Mouse (Mus musculus) megakaryocyte-erythroid progenitor cell, adult 5-6 weeks (primary cell): ENCODE measurements at regions not wholly inside any gene's neighbourhood (a gene's known extent, or its start where the extent isn't known, plus 50 kb on each side); places are given as distances from the start of the nearest gene placed in this dataset.

Experiments
- ATAC-seq: replicated peaks from 2 replicates; pipeline ENCODE4 v1.8.0; 2016; ENCODE audit warnings: mild to moderate bottlenecking, inconsistent platforms; ENCODE audit not compliant: severe bottlenecking, poor library complexity, low FRiP score, low TSS enrichment

DNA sequence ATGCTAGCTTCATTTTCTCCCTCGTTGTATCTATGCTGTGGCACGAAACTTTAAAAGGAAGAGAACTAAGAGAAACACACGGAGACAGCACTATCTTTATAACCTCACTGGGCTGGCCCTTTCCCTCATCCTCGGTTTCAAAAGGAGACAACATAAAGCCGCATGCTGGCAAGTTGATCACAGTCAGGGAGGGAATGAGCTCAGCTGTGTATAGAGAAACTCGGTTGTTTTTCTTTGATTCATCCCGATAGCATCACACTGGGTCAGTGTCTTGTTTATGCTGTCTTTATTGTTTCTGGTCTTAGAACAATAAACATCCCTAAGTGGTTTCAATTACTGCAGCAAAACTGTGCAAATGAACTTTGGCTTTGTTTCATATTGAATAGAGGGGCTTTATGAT is 249.2 kb upstream of the Cxadr start:
- ATAC-seq = no peak

DNA sequence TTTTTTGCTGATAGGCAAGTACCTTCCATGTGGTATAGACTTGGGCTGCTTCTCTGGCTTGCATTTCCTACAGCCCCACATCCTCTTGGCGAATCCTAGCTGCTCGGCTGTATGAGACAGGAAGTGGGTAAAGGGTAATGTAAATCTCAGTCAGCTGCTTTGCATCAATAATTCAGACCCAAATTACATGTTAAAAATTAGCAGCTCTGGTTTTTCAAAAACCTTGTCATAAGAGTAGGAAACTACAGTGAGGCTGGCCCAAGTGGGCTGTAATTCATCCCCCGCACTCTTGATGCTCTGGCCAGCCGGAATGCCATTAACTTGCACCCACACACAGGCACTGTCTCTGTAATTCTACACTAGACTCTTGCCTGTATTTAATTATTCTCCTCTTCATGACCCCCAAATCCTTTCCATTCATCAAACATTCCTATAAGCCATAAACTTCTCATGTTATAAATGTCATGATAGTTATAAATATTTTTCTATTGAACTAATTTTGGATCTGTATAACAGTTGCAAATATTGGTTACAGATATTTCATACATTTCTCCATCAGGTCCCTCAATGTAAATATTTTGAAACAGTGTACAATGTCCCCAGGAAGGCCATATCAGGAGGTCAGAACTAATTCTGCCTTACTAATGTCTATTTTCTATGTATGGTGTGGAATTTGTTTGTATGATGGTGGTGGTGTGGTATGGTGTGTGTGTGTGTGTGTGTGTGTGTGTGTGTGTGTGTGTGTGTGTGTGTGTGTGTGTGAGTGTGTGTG is 261.0 kb upstream of the Cxadr start:
- ATAC-seq = no peak

DNA sequence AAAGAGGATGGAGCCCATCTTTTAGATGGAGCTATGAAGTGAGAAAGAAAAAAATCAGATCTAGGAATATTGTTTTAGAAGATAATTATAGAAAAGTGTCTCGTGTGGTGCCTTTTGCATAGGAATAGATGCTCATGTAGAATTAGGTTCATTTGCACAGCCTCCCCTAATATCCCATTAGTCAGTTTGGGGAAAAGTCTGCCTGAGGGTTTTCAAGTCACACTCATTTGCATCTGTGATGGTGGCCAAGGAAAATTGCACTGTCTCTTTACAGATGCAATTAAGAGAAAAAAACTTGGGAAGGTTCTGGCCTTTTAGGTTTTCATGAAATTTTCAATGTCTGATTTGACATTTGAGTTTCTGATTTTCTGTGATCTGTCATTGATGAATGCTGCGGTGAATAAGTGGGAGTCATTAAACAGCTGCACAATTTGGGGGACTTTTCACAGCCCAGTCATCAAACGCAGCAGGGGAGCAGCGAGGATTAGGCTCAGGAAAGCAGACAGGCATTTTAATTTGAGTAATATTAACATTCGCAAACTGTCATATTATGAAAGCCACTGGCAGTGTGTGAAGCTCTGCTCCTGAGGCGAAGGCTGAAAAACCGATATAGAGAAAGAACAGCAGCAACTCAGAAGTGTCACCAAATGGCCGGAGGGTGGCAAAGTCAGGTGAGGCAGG is 281.5 kb upstream of the Cxadr start:
- ATAC-seq = no peak

DNA sequence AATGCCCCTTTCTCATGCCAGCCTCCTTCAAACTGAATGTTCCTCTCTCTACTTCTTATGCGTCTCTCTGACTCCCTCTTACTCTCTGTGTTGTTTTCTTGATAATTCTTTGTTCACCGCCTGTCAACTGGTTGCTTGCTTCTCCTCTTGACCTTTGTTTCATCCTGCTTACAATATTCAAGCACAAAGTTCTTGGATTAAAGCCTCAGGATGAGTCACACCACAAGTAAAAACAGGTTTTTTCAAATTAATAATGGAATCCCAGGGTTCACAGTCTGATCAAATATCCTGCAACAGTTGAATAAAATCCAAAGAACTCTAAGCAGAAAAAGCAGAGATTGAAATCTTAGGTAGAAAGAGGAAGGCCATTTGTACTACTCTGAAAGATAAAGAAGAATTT is 285.9 kb upstream of the Cxadr start:
- ATAC-seq = no peak

DNA sequence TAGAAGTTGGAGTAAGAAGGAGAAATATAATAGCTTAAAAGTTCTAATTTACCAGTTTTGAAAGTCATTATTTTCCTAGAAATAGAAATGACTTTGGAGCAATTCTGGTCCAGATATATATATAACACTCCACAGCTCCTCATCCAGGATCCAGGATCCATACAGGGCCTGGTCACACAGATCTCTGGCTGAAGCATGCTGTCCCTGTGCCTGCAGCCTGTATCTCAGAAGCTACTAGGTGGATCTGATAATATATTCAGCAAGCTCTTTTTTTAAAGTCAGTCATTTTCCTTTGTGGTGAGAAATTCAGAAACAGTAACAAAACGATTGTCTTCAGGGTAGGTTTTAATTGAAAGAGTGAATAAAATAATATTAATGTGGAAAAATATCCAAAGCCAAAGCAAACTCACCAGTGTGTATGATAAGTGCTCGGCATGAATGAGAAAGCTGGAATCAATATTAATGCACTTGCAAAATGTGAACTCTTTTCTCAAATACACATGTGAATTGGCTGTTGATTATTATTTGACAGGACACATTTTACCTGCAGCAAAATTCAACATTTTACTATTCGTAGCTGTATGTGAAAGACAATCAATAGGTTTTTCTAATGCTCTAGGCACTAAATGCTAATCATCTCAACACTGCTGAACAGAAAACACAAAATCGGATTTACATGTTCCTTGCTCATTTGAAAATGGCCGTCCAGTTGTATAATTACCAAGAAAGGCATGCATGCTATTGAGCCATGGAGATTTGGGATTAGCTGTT is 288.1 kb upstream of the Cxadr start:
- ATAC-seq = no peak

DNA sequence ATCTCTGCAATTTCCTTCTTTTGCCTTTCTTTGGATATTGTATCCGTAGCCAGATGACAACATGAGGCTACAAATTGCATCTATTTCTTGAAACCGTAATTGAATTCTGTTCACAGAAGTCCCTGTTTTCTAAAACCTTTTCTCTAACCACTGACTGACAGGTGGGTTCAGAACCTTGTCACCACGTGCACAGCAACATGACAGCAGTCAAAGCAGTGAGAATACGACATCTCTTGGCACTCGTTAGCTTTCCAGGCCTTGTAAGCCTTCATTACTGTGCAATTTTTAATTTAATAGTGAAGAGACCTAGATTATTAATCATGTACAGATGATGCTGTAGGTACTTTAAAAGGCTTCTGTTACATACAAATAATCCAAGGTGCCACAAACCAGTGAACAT is 297.3 kb upstream of the Cxadr start:
- no peak for ATAC-seq

DNA sequence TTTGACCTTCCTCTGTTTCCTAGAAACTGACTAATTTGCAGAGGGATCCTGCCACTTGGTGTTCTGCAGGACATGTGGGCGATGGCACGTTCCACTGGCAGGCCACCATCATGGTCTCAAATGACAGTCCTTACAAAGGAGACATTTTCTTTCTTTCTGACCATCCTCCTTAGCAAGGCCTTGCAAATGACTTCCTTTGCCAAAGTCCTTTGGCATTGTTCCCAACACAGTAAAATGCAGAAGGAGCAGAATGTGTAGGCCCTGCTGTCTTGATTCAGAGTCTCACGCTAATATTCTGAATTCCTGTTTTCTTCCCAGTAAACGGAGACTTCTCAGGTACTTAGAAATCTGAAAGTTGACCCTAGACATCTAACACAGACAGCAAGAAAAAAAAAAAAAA is 308.3 kb upstream of the Cxadr start:
- no peak for ATAC-seq

DNA sequence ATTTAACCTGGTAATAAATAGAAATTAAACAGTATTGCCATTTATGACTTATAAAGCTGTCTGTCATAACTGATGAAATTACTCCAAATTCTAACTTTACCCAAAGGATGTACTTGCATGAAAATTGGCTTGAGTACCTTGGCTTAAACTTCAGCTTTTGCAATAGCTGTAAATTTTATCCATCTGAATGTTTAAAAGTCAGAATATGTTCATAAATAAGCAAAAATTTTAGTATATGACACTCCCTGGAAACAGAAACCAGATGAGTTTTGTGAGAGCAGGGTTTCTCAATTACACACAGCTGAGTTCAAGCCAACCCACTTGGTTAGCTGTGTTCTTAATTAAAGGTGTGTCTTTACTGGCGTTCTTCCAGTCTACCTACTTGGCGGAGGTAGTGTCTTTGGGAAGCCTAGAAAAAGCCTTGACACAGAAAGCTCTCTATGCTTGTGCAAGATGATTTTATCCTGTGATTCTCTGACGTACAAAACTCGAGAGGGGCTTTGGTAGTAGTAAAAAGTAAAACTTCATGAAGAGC is 311.4 kb upstream of the Cxadr start:
- no peak for ATAC-seq

DNA sequence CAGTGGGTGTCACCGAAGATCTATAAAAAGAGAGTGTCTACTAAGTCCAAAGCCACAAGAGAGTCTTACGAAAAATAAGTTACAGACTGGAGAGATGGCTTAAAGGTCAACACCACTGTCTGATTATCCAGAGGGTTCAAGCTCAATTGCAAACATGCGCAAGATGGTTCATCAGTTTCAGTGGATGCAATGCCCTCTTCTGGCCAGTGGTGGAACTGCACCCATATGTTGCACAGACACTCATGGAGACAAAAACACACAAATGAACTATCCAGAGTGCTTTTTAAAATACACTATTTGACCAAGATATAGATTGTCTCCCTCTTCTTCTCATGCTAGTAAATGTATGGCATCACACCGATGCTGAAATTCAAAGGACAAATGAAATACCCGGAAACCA is 312.1 kb upstream of the Cxadr start:
- ATAC-seq = no peak

DNA sequence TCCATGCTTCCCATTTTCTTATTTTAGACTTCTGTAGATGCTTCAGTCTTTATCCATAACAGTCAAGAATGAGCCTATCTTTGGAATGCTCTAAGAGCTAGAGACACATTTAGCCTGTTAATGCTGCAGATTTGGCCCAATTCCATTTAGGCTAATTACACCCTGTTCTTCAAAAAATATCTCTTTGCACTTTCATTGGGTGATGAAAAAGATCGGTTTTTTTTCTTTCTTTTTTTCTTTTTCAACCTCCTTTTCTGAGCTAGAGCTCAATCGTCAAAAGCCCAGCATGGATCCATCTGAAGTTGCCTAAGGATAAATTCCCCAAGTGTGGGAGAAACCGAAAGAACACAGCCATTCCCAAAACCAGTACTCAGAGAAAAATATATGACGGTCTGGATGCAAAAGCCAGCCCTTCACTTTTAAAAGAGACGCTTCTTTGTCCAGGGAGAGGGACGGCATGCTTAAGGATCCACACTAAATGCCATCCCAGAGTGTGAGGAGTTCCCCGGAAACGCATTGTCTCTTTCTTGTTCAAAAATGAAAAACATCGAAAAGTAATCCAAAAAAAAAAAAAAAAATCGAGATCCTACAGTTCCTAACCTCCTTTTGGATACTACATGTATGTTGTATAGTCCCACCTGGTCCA is 314.3 kb upstream of the Cxadr start:
- no peak for ATAC-seq

DNA sequence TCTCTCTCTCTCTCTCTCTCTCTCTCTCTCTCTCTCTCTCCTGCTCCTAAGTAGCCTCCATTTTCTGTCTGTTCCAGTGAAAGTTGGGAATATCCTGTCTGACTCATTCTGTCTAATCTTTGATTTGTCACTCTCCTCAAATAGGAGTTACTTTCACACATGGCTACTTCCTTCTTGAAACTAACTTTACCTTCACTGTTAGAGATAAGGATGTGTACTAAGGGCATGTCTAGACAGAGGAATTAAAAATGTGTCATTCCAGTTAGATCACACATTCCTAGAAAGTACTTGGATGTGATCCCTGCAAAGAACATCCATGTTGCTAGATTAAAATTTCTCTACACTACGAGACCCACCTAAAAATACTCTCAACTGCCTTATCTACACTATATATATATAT is 346.9 kb upstream of the Gm11146 start:
- no peak for ATAC-seq

DNA sequence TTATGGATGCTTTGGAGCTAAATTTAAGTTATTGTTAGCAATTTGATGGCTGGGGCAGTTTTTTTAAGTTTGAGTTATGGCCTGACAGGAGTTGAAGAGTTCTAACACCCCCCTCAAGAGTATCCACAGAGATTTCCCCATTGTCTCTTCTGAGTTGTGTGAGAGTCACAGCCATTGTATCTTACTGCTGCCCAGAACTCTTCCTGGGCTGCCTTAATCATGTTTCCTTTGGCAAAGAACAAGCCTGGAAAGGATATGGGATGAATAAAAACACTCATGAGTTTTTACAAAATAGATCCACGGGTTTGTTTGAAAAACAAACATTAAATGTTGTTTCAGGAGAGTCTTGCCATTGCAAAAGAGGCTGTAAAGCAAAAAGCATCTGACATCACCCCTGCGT is 343.5 kb upstream of the Gm11146 start:
- no peak for ATAC-seq

DNA sequence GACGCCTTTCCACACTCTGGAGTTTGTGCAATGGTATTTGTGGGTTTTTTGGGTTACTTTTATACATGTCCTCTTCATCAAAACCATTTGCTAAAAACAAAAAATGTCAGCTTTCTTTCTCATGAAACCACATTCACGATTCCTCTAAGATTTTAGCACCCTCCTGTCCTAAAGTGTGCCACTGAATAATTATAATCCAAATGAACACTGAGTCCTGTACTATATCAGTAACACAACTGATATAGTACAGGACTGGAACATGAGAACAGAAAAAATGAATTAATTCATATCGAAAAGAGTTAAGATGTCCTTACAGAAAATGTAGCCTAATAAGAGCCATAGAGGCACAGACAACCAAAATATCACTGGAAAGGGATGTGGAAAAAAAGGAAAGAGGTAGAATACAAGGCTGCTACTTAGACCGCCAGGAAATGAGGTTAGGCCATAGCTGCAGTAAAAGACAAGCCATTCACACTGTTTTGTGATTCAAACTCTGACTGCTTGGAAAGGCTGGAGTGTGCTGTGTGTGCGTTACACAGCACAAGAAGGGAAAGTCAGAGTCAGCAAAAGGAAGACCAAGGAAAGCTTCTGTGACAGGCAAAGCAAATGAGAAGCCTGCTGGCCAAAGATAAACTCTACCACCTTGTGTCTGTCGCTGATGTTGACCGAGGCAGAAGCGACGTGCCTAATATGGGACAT is 329.3 kb upstream of the Gm11146 start:
- ATAC-seq = no peak

DNA sequence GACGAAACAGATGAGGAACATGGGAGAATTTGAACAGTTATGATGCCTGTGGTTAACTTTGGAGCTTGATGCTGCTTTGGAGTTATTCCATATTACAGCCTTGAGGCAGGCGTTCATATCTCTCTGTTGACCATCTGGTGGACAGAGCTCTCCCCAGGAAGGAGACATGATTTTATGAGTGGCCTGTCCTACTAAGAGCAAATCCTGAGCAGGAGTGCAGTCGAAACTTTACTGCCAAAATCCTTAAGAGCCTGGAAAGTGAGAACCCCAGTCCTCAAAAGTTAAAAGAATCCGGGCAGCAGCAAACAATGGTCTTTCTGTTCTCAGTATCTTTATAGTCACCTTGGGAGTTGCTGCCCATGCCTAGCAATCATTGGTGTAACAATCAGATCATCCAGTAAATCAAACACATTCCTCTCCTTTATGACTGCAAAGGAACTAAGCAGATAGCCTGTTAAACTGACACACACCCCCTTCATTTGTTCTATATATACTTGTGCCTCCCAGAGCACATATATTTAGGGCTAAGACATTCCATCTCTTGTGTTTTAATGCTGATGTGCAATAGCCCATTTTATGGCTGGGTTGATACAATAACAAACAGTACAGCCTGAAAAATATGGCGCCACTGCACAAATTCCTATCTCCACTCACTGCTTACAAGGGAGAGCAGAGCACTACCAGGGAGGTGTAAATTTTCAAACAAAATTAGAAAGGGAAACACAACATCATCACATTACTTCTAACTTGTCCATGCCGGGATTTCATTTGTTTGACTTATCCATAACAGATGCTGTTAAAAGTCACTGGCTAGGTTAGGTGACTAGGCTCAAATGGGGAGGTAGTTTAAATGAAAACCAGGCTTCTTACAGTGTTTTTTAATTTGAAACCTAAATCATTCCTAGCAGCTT is 312.5 kb upstream of the Gm11146 start:
- ATAC-seq = no peak

DNA sequence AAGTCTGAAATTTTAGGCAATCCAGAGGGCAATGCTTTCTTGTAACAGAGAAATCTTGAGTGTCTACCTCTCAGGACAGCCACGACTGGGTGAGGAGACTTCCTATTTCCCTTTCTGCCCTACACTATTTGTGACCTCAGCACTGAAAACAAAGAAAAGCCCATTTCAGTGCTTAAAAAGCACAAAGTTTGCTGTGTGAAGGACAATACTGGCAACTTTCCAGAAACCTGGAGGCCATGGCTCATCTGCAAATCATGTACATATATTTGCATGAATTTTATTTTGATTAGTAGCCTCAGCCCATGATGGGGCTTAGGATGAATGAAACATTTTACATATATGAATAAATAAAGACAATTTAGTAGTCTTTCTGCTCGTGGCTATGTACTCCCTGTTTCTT is 292.4 kb upstream of the Gm11146 start:
- no peak for ATAC-seq

DNA sequence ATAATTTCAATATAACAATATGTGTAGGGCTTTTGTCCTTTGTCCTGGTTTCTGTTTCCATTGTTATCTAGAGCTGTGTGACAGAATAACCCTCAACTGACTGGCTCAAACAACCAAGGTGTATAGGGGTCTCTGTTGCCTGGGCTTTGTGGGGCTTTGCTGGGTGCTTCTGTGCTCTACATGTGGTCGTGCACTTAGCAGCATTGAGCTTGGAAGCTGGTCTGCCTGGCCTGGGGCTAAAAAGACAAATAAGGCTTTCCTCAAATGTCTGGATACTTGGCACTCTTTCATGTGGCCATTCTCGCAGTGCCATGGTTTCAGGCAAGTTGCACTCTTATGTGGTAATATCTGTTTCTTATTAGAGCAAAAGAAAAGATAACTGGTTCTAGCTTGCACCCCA is 291.8 kb upstream of the Gm11146 start:
- ATAC-seq = no peak

DNA sequence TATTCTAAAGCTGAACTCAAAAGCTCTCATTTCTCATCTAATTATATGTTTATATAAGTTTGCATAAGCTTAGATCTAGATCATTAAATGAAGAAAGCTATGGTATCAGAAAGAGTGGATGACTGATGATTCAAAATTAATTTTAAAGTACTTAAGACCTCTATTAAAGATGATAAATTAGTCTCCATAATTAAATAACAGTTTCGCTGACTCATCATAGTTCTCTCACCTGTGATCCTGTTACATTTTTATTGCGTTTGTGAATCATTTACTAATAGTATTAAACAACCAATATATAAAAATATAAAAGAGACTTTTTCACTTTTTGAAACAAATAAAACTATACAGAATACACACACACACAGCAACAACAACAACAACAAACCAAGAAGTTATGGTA is 290.8 kb upstream of the Gm11146 start:
- no peak for ATAC-seq

DNA sequence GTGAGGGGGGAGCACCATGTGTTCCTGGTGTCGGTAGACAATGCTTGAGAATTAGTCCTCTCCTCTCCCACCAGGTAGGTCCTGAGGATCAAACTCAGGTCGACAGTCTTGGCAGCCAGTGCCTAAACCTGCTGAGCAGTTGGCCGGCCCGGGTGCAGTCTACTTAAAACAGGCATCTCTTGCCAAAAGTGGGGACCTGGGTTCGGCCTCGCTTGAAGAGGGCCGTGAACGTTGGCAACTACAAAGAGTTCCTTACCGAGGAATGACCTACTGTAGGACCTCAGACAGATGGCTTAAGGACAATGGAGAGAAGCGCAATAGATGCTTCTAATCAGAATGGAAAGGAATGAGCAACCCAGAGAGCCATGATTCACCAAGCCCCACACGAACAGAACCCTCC is 287.5 kb upstream of the Gm11146 start:
- ATAC-seq = no peak
